Mouse (Mus musculus) hindbrain, embryonic 10.5 days (tissue): ENCODE measurements around the gene Parvb. TPM values are rescaled to one million over a fixed set of nuclear protein-coding genes. Genes with fewer than 3 reads are reported as not detected.
"Not testable (repeated sequence)": the region's sequence is repeated elsewhere in the genome, so short reads cannot be mapped to it uniquely, and the experiment has no call there.

ENCODE experiments used
- DNase-seq: peaks from one replicate; pipeline ENCODE4 v3.0.0-alpha.2; 2017; ENCODE audit warnings: low spot score
- H3K27ac ChIP-seq: fragments of 300-500 bp; sonication (generic); 2 replicates; pipeline ENCODE4 v1.5.1; 2016; ENCODE audit warnings: mild to moderate bottlenecking, moderate library complexity
- H3K27me3 ChIP-seq: fragments of 300-500 bp; sonication (generic); 2 replicates; pipeline ENCODE4 v1.6.1; 2016; ENCODE audit warnings: mild to moderate bottlenecking; ENCODE audit not compliant: poor library complexity, insufficient read depth, severe bottlenecking
- H3K36me3 ChIP-seq: fragments of 300-500 bp; sonication (generic); 2 replicates; pipeline ENCODE4 v1.6.1; 2016; ENCODE audit warnings: mild to moderate bottlenecking, moderate library complexity
- H3K4me1 ChIP-seq: fragments of 300-500 bp; sonication (generic); replicated peaks from 2 replicates; pipeline ENCODE4 v1.6.1; 2016; ENCODE audit warnings: mild to moderate bottlenecking
- H3K4me3 ChIP-seq: fragments of 300-500 bp; sonication (generic); 2 replicates; pipeline ENCODE4 v1.5.1; 2016; ENCODE audit warnings: mild to moderate bottlenecking, moderate library complexity
- H3K9me3 ChIP-seq: fragments of 300-500 bp; sonication (generic); 2 replicates; pipeline ENCODE4 v1.6.1; 2016; ENCODE audit warnings: mild to moderate bottlenecking, moderate library complexity
- WGBS: fragments of 180-500 bp; shearing (Covaris S2); methylation state at CpG from one replicate; pipeline ENCODE4 v1.1.7; 2016; 5-methylcytosine and 5-hydroxymethylcytosine counted together
- polyA plus RNA-seq: library from polyadenylated mRNA; unstranded; fragments of >200 nt; fragmentation: Nextera tagmentation; extraction: Ambion mirVana; gene quantifications from 2 replicates; pipeline ENCODE4 v1.2.1, GENCODE M21; 2016

Parvb gene
- polyA plus RNA-seq, 1 experiment from 2014 or later: 7.6 TPM

GRCm38 (mm10) chr15:84285453-84285852, 53.6 kb downstream of the Parvb start:
- 77% methylated on average over 7 of the region's 7 CpGs for WGBS
- Histone ChIP-seq H3K36me3 (peaks cover 3% of the 10 kb centered on the region; the same call in 1 of the 2 replicates), H3K9me3 (no peaks in the 10 kb centered on the region), H3K4me3 (no peak overlapping the region), H3K27me3 (0 out of 2 replicates have a peak, but pooled peaks cover 4% of the 10 kb centered on the region), H3K27ac (peak overlapping the region; percentile 50; the same call in 1 of the 2 replicates), H3K4me1 (peaks cover 40% of the 10 kb centered on the region)
- DNase-seq: no peak

- not testable (repeated sequence) for H3K27me3 ChIP-seq, H3K36me3 ChIP-seq, H3K27ac ChIP-seq, H3K9me3 ChIP-seq, DNase-seq, H3K4me3 ChIP-seq
- WGBS: 81% methylated on average over 1 of the region's 1 CpGs
- H3K4me1 ChIP-seq: peaks cover 35% of the 10 kb centered on the region
Measured at GRCm38 (mm10) chr15:84288953-84289352, 57.1 kb downstream of the Parvb start.

DNA sequence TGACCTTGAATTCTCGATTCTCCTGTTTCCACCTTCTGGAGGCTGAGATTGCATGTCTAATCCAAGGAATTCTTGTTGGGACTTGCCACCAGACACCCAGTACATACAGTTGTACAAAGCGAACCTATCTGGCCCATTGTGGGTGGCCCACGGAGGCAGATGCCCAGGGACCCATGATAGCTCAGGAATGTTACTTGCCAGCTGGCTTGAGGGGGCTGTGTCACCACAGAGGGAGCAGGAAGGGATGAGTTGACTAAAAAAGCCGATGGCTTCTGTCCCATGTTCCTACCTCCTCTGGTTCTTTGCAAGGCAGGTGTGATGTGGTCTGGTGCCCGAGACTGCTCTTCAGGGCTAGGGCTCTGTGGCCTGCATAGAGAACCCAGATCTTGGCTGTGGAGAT, 59.3 kb downstream of the Parvb start:
- Histone ChIP-seq H3K27me3 (peaks cover 12% of the 10 kb centered on the region; the same call in 1 of the 2 replicates), H3K9me3 (no peaks in the 10 kb centered on the region), H3K27ac (no peak overlapping the region), H3K36me3 (0 out of 2 replicates have a peak, but pooled peaks cover 10% of the 10 kb centered on the region), H3K4me1 (peaks cover 40% of the 10 kb centered on the region), H3K4me3 (no peak overlapping the region)
- 93% methylated on average over 5 of the region's 5 CpGs for WGBS
- no peak for DNase-seq

GRCm38 (mm10) chr15:84293590-84293989, 61.7 kb downstream of the Parvb start:
- peaks cover 14% of the 10 kb centered on the region; the same call in 1 of the 2 replicates for H3K27me3 ChIP-seq
- 0 out of 2 replicates have a peak, but pooled peaks cover 10% of the 10 kb centered on the region for H3K36me3 ChIP-seq
- no peaks in the 10 kb centered on the region for H3K9me3 ChIP-seq
- DNase-seq: no peak
- H3K4me3 ChIP-seq: no peak overlapping the region
- peaks cover 49% of the 10 kb centered on the region for H3K4me1 ChIP-seq
- peak overlapping the region; percentile 35; the same call in 1 of the 2 replicates for H3K27ac ChIP-seq
- 75% methylated on average over 12 of the region's 12 CpGs for WGBS

- Histone ChIP-seq H3K4me1 (peaks cover 57% of the 10 kb centered on the region), H3K4me3 (no peak overlapping the region), H3K9me3 (no peaks in the 10 kb centered on the region), H3K36me3 (0 out of 2 replicates have a peak, but pooled peaks cover 10% of the 10 kb centered on the region), H3K27ac (peak overlapping the region; percentile 16; the same call in 1 of the 2 replicates), H3K27me3 (peaks cover 16% of the 10 kb centered on the region; the same call in 1 of the 2 replicates)
- DNase-seq: no peak
- WGBS: 71% methylated on average over 9 of the region's 9 CpGs
Measured at GRCm38 (mm10) chr15:84294391-84294790, 62.5 kb downstream of the Parvb start.

DNA sequence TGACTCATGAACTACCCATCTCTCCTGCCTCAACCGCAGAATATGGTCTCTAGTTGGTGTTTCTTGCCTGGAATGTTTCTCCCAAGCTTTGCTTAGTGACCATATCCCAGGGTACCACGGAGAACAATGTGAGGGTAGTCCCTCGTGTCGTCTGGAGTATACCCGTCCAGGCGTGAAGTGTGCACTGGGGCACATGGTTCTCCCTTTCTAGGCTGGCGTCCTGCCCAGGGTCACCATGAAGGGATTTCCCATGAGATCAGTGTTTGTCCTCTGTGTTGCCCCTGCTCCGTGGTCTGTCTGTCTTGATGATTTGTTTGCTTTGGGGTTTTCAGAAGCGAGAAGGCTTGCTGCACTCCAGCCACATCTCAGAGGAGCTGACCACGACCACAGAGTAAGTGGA, 63.4 kb downstream of the Parvb start:
- no peaks in the 10 kb centered on the region for H3K9me3 ChIP-seq
- H3K27me3 ChIP-seq: peaks cover 17% of the 10 kb centered on the region; the same call in 1 of the 2 replicates
- 82% methylated on average over 10 of the region's 10 CpGs for WGBS
- H3K36me3 ChIP-seq: 0 out of 2 replicates have a peak, but pooled peaks cover 10% of the 10 kb centered on the region
- DNase-seq: no peak
- 0 out of 2 replicates have a peak overlapping the region, but pooled peaks have one; percentile 16 for H3K27ac ChIP-seq
- no peak overlapping the region for H3K4me3 ChIP-seq
- H3K4me1 ChIP-seq: peaks cover 65% of the 10 kb centered on the region

GRCm38 (mm10) chr15:84297454-84297853, 65.6 kb downstream of the Parvb start:
- Histone ChIP-seq H3K4me1 (peaks cover 84% of the 10 kb centered on the region), H3K4me3 (no peak overlapping the region), H3K27me3 (peaks cover 17% of the 10 kb centered on the region; the same call in 1 of the 2 replicates), H3K36me3 (0 out of 2 replicates have a peak, but pooled peaks cover 10% of the 10 kb centered on the region), H3K27ac (peak overlapping the region; percentile 90; the same call in 1 of the 2 replicates), H3K9me3 (no peaks in the 10 kb centered on the region)
- DNase-seq: no peak
- 71% methylated on average over 8 of the region's 8 CpGs for WGBS

DNA sequence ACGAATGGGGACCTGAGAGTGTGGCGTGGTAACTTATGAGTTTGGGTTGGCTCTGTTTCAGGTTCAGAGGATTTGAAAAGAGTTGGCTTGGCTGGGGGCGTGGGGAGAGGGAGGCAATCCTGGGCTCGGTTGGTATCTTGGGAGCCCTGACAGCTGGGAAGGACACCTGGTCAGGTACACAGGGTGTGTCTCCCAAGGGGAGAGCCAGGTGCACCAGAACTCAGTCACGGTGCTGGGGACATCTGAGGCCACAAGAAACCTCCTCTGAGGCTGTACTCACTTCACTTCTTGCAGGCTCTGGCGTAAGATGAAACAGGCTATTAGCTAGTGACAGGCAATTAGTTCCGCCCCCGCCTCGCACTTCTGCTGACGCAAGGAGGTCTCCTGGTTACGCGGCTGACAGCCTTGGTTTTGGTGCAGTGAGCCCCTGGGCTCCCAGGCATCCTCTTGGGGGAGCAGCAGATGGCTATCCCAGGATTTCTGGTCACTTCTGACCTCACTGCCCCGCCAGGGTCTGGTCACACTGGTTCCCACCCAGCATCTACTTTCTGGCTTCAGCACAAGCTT, 67.0 kb downstream of the Parvb start:
- Histone ChIP-seq H3K4me1 (peaks cover 92% of the 10 kb centered on the region), H3K36me3 (0 out of 2 replicates have a peak, but pooled peaks cover 10% of the 10 kb centered on the region), H3K27me3 (peaks cover 31% of the 10 kb centered on the region), H3K27ac (peak overlapping the region; percentile 90), H3K4me3 (peak overlapping the region; percentile 26; the same call in 1 of the 2 replicates), H3K9me3 (no peaks in the 10 kb centered on the region)
- peak; percentile 81 for DNase-seq
- 17% methylated on average over 13 of the region's 13 CpGs for WGBS

- Histone ChIP-seq H3K4me1 (peaks cover 93% of the 10 kb centered on the region), H3K9me3 (no peaks in the 10 kb centered on the region), H3K4me3 (peak overlapping the region; percentile 26), H3K27me3 (peaks cover 36% of the 10 kb centered on the region), H3K36me3 (peaks cover 9% of the 10 kb centered on the region; the same call in 1 of the 2 replicates), H3K27ac (peak overlapping the region; percentile 90)
- DNase-seq: peak; percentile 76
- 14% methylated on average over 9 of the region's 9 CpGs for WGBS
Measured at GRCm38 (mm10) chr15:84299662-84300333, 68.0 kb downstream of the Parvb start.

- peaks cover 32% of the 10 kb centered on the region for H3K27me3 ChIP-seq
- H3K9me3 ChIP-seq: no peaks in the 10 kb centered on the region
- WGBS: 50% methylated on average over 2 of the region's 2 CpGs
- no peak for DNase-seq
- H3K4me1 ChIP-seq: peaks cover 93% of the 10 kb centered on the region
- peaks cover 4% of the 10 kb centered on the region; the same call in 1 of the 2 replicates for H3K36me3 ChIP-seq
- peak overlapping the region; percentile 90 for H3K27ac ChIP-seq
- H3K4me3 ChIP-seq: no peak overlapping the region
Measured at GRCm38 (mm10) chr15:84300591-84300990, 68.7 kb downstream of the Parvb start.

- peak overlapping the region; percentile 90 for H3K27ac ChIP-seq
- 0 out of 2 replicates have a peak overlapping the region, but pooled peaks have one; percentile 20 for H3K4me3 ChIP-seq
- peak; percentile 29 for DNase-seq
- H3K36me3 ChIP-seq: no peaks in the 10 kb centered on the region; the same call in 1 of the 2 replicates
- no peaks in the 10 kb centered on the region for H3K9me3 ChIP-seq
- WGBS: 13% methylated on average over 7 of the region's 7 CpGs
- H3K27me3 ChIP-seq: peaks cover 29% of the 10 kb centered on the region
- peaks cover 97% of the 10 kb centered on the region for H3K4me1 ChIP-seq
Measured at GRCm38 (mm10) chr15:84301026-84301425, 69.2 kb downstream of the Parvb start.

DNA sequence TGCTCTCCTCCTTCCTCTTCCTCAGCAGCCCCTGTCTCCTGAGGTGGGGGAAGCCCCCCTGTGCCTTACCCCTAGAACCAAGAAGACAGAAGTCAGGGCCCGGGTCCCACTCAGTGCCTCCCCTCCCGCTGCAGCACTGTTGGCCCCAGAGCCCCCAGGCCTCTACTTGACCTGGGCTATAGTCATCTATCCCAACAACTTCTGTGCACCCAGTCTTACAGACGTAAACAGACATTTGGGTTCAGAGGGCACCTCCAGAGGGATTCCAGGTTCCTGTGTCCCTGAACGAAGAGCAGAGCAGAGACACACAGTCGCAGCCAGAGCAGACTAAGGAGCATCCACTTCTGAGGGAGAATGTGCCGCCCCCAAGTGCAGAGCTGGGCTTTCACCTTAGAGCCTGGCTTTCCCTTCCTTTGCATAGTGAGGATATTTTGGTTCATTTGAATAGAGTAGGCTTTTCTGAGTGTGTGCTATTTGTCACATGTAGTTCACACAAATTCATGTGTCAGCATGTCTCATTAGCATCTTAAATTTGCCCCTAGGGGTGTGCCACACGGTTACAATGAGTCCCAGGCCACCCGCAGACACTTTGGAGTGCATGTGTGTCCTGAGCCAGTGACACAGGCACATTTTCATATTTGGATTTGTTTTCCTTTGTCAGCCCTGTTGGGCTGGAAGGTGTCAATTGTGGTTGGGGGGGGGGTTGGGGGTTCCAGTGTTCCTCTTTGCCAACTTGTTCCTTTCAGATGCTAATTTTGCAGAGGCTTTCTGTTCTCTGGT, 70.0 kb downstream of the Parvb start:
- WGBS: 14% methylated on average over 8 of the region's 8 CpGs
- H3K9me3 ChIP-seq: no peaks in the 10 kb centered on the region
- peaks cover 29% of the 10 kb centered on the region for H3K27me3 ChIP-seq
- peak; percentile 33 for DNase-seq
- H3K36me3 ChIP-seq: peaks cover 2% of the 10 kb centered on the region; the same call in 1 of the 2 replicates
- peaks cover 91% of the 10 kb centered on the region for H3K4me1 ChIP-seq
- peak overlapping the region; percentile 20; the same call in 1 of the 2 replicates for H3K4me3 ChIP-seq
- H3K27ac ChIP-seq: peak overlapping the region; percentile 90
